Mouse (Mus musculus): ENCODE results near the gene Cnnm3.

Cnnm3 gene

DNA sequence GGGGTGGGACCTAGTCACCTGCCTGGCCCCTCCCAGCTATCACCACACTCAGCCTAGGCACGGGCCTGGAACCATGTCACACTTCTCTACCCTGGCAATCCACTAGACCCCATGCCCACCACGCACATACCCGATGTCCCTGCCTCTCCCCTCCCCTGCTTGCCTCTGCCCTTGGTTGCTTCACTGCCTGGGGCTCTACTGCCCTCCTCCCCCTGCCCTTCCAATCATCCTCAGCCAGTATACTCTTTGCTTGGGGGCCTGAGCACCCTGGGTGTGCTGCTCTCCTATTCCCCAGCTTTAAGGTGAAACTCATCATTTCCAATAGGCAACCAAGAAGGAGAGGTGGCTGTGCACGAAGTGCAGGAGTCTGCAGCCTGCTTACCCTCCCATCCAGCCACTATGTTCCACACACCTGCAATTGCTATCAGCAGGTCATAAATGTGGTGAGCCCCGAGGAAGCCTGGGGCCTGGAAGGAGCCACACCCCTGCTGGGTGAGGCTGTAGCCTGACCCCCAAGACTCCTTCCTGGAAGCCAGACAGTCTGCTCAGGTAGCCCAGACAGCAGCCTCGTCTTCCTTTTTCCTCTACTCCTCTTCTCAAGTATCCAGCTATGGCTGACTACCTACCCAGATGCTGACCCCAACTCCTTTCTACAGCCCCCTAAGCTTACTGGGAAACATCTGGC is 65.5 kb downstream of the Cnnm3 start:
- DNase-seq (ENCODE audit: low spot score in 2 of 2) = no peak

Measured in spleen, postnatal 4 days (tissue).